Mouse (Mus musculus): ENCODE measurements around the gene 4922502D21Rik.
A peak's percentile ranks its signal among the peaks of the same experiment; 100 is the strongest.

Gene 4922502D21Rik

GRCm38 (mm10) chr6:129312499-129312898 lies 19.1 kb downstream of the 4922502D21Rik start:
- no peak for DNase-seq (ENCODE audit: low spot score)

- DNase-seq (ENCODE audit: low spot score), result no peak
Measured at GRCm38 (mm10) chr6:129304180-129304579, 27.4 kb downstream of the 4922502D21Rik start.

- no peak for DNase-seq (ENCODE audit: low spot score)
Measured at GRCm38 (mm10) chr6:129288708-129289107, 42.9 kb downstream of the 4922502D21Rik start.

DNA sequence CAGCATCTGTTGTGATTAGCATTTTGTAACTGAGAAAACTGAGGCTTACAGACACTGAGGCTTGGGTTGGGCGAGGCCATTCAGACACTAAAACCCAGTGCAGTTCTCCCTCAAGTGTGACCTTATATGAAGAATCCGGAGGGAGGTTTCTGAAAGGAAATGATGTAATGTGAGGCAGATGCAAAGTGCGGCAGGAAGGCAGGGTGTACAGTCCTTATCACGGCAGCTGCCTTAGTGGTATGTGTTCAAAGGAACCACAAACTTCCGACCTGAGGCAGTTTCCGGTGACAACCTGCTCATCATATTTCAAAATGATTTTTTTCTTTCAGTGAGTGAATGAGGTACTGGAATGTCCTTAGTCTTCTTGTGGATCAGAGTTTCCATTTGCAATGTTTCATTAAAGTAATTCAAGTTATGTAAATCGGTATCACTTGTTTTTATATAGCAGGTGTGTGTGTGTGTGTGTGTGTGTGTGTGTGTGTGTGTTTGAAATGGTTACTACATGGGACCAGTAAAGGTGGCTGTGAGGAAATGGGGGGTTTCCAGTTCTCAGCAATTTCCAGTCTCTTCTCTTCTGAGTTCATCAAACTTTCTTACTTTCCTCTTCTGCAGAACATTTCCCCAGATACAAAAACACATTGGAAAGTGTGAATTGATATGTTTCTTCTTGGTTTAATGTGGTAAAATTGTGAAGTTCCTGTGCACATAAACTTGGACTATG lies 47.1 kb downstream of the 4922502D21Rik start:
- peak; percentile 93 for DNase-seq (ENCODE audit: low spot score)

DNA sequence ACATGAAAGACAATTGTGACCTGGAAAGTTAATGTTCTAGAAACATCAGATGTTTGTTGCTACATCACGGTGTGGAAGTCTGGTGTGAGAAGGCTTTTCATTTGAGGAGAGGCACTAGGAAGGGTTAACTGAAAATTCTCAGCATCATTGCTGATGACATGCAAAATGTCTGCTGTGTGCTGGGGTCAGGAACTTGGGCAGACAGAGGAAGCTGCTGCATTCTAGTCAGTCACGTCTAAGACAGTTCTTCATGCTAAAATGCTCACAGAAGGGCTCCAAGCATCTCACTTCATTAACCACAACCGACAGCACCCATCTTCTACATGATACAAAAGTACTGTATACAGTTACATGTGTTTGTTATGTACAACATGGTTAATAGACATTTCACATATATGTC lies 48.3 kb downstream of the 4922502D21Rik start:
- no peak for DNase-seq (ENCODE audit: low spot score)

DNA sequence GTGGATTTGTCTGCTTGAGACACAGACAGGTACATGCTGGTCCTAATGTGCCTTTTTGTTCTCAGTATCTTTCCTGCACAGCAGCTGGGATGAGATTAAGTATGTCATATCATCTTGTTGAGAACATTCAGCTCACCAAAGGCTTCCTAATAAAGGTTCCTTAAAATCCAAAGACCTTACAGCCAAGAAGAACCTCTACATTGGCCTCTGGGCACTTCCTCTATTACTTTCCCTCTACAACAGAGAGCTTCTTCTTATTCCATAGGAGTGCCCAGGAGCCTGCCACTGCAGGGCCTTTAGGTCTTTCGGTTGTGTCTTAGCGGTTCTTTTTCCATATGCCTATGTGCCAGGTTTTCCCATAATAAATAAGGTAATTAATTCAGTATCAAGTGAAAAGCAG lies 55.1 kb downstream of the 4922502D21Rik start:
- no peak for DNase-seq (ENCODE audit: low spot score)

- DNase-seq (ENCODE audit: low spot score), result peak; percentile 50
Measured at GRCm38 (mm10) chr6:129275624-129276203, 55.9 kb downstream of the 4922502D21Rik start.

DNA sequence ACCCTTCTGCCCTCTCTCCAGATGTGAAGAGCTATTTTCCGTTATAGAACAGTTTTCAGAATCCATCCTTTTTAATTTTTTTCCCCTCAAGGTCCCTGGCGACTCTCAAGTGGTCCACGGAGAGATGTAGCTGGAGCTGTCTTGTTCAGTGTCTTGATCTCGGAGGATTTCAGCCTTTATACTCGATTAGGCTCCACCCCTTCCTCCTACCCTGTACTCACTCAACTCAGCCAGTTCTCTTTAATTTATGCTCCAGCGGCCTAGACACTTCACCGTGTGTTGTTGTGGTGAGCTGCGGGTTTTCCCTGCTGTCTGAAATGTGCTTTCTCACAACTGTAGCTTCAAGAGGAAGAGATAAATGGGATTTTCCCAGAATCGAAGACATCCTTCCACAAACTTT lies 56.4 kb downstream of the 4922502D21Rik start, which contains the start of gene Cd69:
Cd69 (minus strand) TSS at position 217 of the 400 bp plus-strand sequence.
- peak; percentile 89 for DNase-seq (ENCODE audit: low spot score)

- DNase-seq (ENCODE audit: low spot score), result no peak
Measured at GRCm38 (mm10) chr6:129274476-129274875, 57.1 kb downstream of the 4922502D21Rik start.

DNA sequence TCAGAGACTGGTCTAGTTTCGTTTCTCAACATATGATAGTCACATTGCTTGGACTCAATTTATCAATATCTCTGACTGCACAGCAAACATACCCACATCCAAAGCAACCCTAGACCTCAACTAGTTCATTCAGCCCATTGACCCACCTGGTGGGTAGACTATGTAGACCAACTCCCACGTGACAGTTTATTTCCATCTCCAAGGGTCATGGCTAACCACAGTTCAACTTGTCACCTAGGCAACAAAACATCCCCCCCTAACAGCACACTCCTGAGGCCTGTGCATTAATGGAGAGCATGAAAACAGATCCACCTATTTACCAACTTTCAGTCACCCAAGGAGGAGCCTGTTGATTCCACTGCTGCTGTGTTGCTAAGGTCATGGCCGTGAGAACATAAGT lies 57.9 kb downstream of the 4922502D21Rik start:
- DNase-seq (ENCODE audit: low spot score), result peak; percentile 77
